Mouse (Mus musculus) erythroblast, embryonic 14.5 days (primary cell): ENCODE measurements around the gene Btn1a1.

Source experiments
- GATA1 ChIP-seq: IDR thresholded peaks from 2 replicates; pipeline ENCODE4 v1.6.1; 2012; ENCODE audit warnings: low read length, inconsistent platforms, mixed read lengths
- TAL1 ChIP-seq: IDR thresholded peaks from 3 replicates; pipeline ENCODE4 v1.6.1; 2012; ENCODE audit warnings: low read length, inconsistent platforms, mixed read lengths

- TF ChIP-seq TAL1 (no peak), GATA1 (no peak)
Measured at GRCm38 (mm10) chr13:23450398-23450797, 15.3 kb downstream of the Btn1a1 start.
